Mouse (Mus musculus): ENCODE measurements at regions not wholly inside any gene's neighbourhood (a gene's known extent, or its start where the extent isn't known, plus 50 kb on each side); places are given as distances from the start of the nearest gene placed in this dataset.

- H3K36me3 ChIP-seq (replicated peaks in 1 of 2; ENCODE audit: control insufficient read depth in 1 of 2, insufficient read depth in 1 of 2, low read length in 1 of 2) = no peaks in the 10 kb centered on the region
- dilution Hi-C loops (cut with MboI; ENCODE audit: extremely low pct_ligation_motif_present, extremely low pct_unique_long_range_greater_than_20kb, low sequenced_read_pairs) = no loop called here
- H3K27ac ChIP-seq (ENCODE audit: insufficient read depth, low read depth) = no peak overlapping the region
- H3K4me1 ChIP-seq (ENCODE audit: control insufficient read depth in 1 of 2, insufficient read depth in 2 of 2) = no peaks in the 10 kb centered on the region
- TF ChIP-seq CTCF (conservative IDR thresholded peaks at IDR 0.05 in 1 of 2, IDR thresholded peaks at IDR 0.05 in 1 of 2; ENCODE audit: low read depth in 2 of 2, low read length in 2 of 2) (no peak), MYC (IDR thresholded peaks at IDR 0.05; ENCODE audit: low read depth, low read length) (no peak), CHD1 (IDR thresholded peaks at IDR 0.05; ENCODE audit: low read depth, low read length) (no peak), IRF4 (IDR thresholded peaks at IDR 0.05; ENCODE audit: low read depth, low read length) (no peak), ZKSCAN1 (IDR thresholded peaks at IDR 0.05; ENCODE audit: borderline replicate concordance, low read depth, low read length) (no peak), POLR2AphosphoS2 (IDR thresholded peaks at IDR 0.05; ENCODE audit: low read depth, low read length) (no peak), SIN3A (IDR thresholded peaks at IDR 0.05; ENCODE audit: low read length) (no peak), USF2 (conservative IDR thresholded peaks at IDR 0.05; ENCODE audit: low read depth, low read length) (no peak), ZMIZ1 (IDR thresholded peaks at IDR 0.05; ENCODE audit: low read depth, low read length) (no peak), ZC3H11A (IDR thresholded peaks at IDR 0.05; ENCODE audit: low read depth, low read length) (no peak), BHLHE40 (IDR thresholded peaks at IDR 0.05; ENCODE audit: low read depth, low read length) (no peak), TCF12 (IDR thresholded peaks at IDR 0.05; ENCODE audit: low read depth, low read length) (no peak)
- no peak overlapping the region for H3K9ac ChIP-seq (ENCODE audit: insufficient read depth, low read depth)
- no peak overlapping the region for H3K4me2 ChIP-seq (ENCODE audit: insufficient read depth, low read depth, poor library complexity, severe bottlenecking)
- H3K27me3 ChIP-seq (replicated peaks) = no peaks in the 10 kb centered on the region
- H3K4me3 ChIP-seq (replicated peaks in 1 of 3; ENCODE audit: low read depth in 2 of 3, low read length in 2 of 3, poor library complexity in 1 of 3) = no peak overlapping the region
- no peak for DNase-seq (ENCODE audit: extremely low read depth)
- in situ Hi-C loops (cut with MboI; ENCODE audit: low pct_ligation_motif_present, low pct_unique_long_range_greater_than_20kb, low sequenced_read_pairs) = no loop called here
- H3K9me3 ChIP-seq (replicated peaks; ENCODE audit: low read length) = peaks cover 45% of the 10 kb centered on the region
- no peaks in the 10 kb centered on the region for H3K79me2 ChIP-seq (replicated peaks; ENCODE audit: control insufficient read depth, extremely low read depth, insufficient read depth, poor library complexity, severe bottlenecking)
Measured at GRCm38 (mm10) chr11:92967288-92967687, 130.5 kb upstream of the Car10 start.

GRCm38 (mm10) chr11:92999603-93000002 is 98.2 kb upstream of the Car10 start:
- Histone ChIP-seq H3K27ac (ENCODE audit: insufficient read depth, low read depth) (no peak overlapping the region), H3K79me2 (replicated peaks; ENCODE audit: control insufficient read depth, extremely low read depth, insufficient read depth, poor library complexity, severe bottlenecking) (no peaks in the 10 kb centered on the region)

More at GRCm38 (mm10) chr11:92999603-93000002, 98.2 kb upstream of the Car10 start:
- H3K9ac ChIP-seq (ENCODE audit: insufficient read depth, low read depth) = no peak overlapping the region
- no peak overlapping the region for H3K4me2 ChIP-seq (ENCODE audit: insufficient read depth, low read depth, poor library complexity, severe bottlenecking)
- no peaks in the 10 kb centered on the region for H3K36me3 ChIP-seq (replicated peaks in 1 of 2; ENCODE audit: control insufficient read depth in 1 of 2, insufficient read depth in 1 of 2, low read length in 1 of 2)
- H3K27me3 ChIP-seq (replicated peaks) = no peaks in the 10 kb centered on the region
- dilution Hi-C loops (cut with MboI; ENCODE audit: extremely low pct_ligation_motif_present, extremely low pct_unique_long_range_greater_than_20kb, low sequenced_read_pairs) (no loop called here), in situ Hi-C loops (cut with MboI; ENCODE audit: low pct_ligation_motif_present, low pct_unique_long_range_greater_than_20kb, low sequenced_read_pairs) (no loop called here)
- H3K4me1 ChIP-seq (ENCODE audit: control insufficient read depth in 1 of 2, insufficient read depth in 2 of 2) = no peaks in the 10 kb centered on the region
- no peak for TF ChIP-seq ZNF384 (IDR thresholded peaks at IDR 0.05; ENCODE audit: low read depth, low read length)
- TF ChIP-seq BHLHE40 (IDR thresholded peaks at IDR 0.05; ENCODE audit: low read depth, low read length) = no peak
- TF ChIP-seq USF2 (conservative IDR thresholded peaks at IDR 0.05; ENCODE audit: low read depth, low read length) = no peak
- no peak for TF ChIP-seq E2F4 (IDR thresholded peaks at IDR 0.05; ENCODE audit: insufficient replicate concordance, low read depth, low read length)
- no peak for TF ChIP-seq KAT2A (IDR thresholded peaks at IDR 0.05; ENCODE audit: insufficient replicate concordance, low read length)
- TF ChIP-seq ZMIZ1 (IDR thresholded peaks at IDR 0.05; ENCODE audit: low read depth, low read length) = no peak
- no peak for TF ChIP-seq POLR2AphosphoS2 (IDR thresholded peaks at IDR 0.05; ENCODE audit: low read depth, low read length)
- TF ChIP-seq RCOR1 (conservative IDR thresholded peaks at IDR 0.05; ENCODE audit: low read depth, low read length) = no peak
- no peak for TF ChIP-seq ETS1 (conservative IDR thresholded peaks at IDR 0.05; ENCODE audit: low read depth, low read length)
- no peak for TF ChIP-seq MXI1 (IDR thresholded peaks at IDR 0.05; ENCODE audit: low read depth, low read length)
- no peak for TF ChIP-seq JUND (conservative IDR thresholded peaks at IDR 0.05; ENCODE audit: low read depth, low read length)
- no peak for TF ChIP-seq MAFK (IDR thresholded peaks at IDR 0.05; ENCODE audit: insufficient replicate concordance, low read length)
- no peak for TF ChIP-seq POLR2A (IDR thresholded peaks at IDR 0.05; ENCODE audit: low read depth, low read length)
- TF ChIP-seq MEF2A (IDR thresholded peaks at IDR 0.05; ENCODE audit: borderline replicate concordance, low read depth, low read length) = no peak
- TF ChIP-seq TCF12 (IDR thresholded peaks at IDR 0.05; ENCODE audit: low read depth, low read length) = no peak
- peaks cover 56% of the 10 kb centered on the region for H3K9me3 ChIP-seq (replicated peaks; ENCODE audit: low read length)
- no peak for DNase-seq (ENCODE audit: extremely low read depth)
- H3K4me3 ChIP-seq (replicated peaks in 1 of 3; ENCODE audit: low read depth in 2 of 3, low read length in 2 of 3, poor library complexity in 1 of 3) = no peak overlapping the region

All from CH12.LX (cell line).